Mouse (Mus musculus) brain, embryonic 14.5 days (tissue): ENCODE results near the gene Lrrc25.

Experiments used
- CTCF ChIP-seq: fragments of 200-500 bp; IDR thresholded peaks from 2 replicates; pipeline ENCODE4 v1.5.1; 2012; ENCODE audit warnings: inconsistent platforms, mild to moderate bottlenecking, moderate library complexity, borderline replicate concordance; ENCODE audit not compliant: insufficient read depth, insufficient read length; ENCODE audit errors: extremely low read depth
- POLR2A ChIP-seq: fragments of 200-500 bp; IDR thresholded peaks from 2 replicates; pipeline ENCODE4 v1.6.1; 2012; ENCODE audit warnings: mild to moderate bottlenecking, inconsistent platforms, borderline replicate concordance; ENCODE audit not compliant: poor library complexity, insufficient read depth, insufficient read length, severe bottlenecking; ENCODE audit errors: extremely low read depth

- TF ChIP-seq CTCF (no peak), POLR2A (peak; percentile 77)
Measured at GRCm38 (mm10) chr8:70607898-70608748, 7.8 kb upstream of the Lrrc25 start.
